Mouse (Mus musculus): Measurements from ENCODE around the gene Chst10.

DNA sequence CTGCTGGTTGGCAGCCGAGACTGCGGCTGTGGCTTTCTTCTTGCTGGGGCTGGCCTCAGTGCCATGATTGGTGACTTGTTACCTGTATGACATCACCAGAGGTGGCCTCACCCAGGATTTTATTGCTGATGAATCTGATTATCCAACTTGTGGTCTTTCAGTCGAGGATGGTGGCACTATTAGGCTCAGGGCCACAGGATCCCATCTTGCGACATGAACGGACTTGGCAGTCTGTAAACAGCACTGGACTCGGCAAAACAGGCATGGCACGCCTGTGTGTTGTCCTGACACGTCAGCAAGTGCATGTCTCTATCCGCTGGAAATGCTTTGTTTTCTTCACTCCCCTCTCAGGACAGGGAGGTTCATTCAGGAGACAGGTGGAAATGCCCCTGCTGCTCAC, 33.6 kb downstream of the Chst10 start:
- TF ChIP-seq POLR2A (IDR thresholded peaks at IDR 0.05; ENCODE audit: low read depth, low read length) (no peak), CTCF (conservative IDR thresholded peaks at IDR 0.05; ENCODE audit: insufficient read depth, insufficient read length, low read depth, low read length) (no peak)
